Comparison of ENCODE assay signal across 13 mouse cellular contexts in genomic region chrX:47976551-47976950, GRCm38 (mm10). TPM values are rescaled to one million over a fixed set of nuclear protein-coding genes. Genes with fewer than 3 reads are reported as not detected.
DNase-seq lines count a peak whose midpoint lies in the region; ATAC-seq and TF ChIP-seq lines count a peak whose summit lies in the region.
"Had no signal": no experiment of that assay in that cellular context is flagged by ENCODE, and none has a peak within 500 bp of the region (broad histone marks: within the 10 kb centered on the region; RNA-seq: fewer than 3 reads in every experiment).

No protein-coding gene starts in this region.

- no peak overlapping the region for H3K27ac ChIP-seq in stomach, postnatal 0 days (replicated peaks)
- H3K27ac ChIP-seq in forebrain, embryonic 13.5 days, result no peak overlapping the region
- H3K27ac ChIP-seq: limb, embryonic 12.5 days had no signal

- H3K4me2 ChIP-seq in stomach, postnatal 0 days (replicated peaks; ENCODE audit: low read depth), result no peak overlapping the region
- H3K4me2 ChIP-seq in forebrain, embryonic 13.5 days, result no peak overlapping the region
- H3K4me2 ChIP-seq: limb, embryonic 12.5 days had no signal

- DNase-seq in heart, adult 11 months, result peak; percentile 96
- DNase-seq in heart, postnatal 14 days, result no peak
- peak; percentile 12 for DNase-seq in right cerebral cortex, postnatal 25 days
- no peak for DNase-seq in right cerebral cortex, postnatal 14 days
- DNase-seq in stomach, postnatal 0 days (ENCODE audit: low spot score), result peak; percentile 40
- no peak for DNase-seq in thymus, postnatal 10 days (ENCODE audit: low spot score in 2 of 2)
- DNase-seq: cerebellum, adult 8-10 months; forebrain, postnatal 0 days had no signal

- no peak for TF ChIP-seq EP300 in stomach, postnatal 0 days (optimal IDR thresholded peaks at IDR 0.05)

- peak; percentile 98 to 99 for ATAC-seq in hematopoietic stem cell, adult 5-6 weeks (replicated peaks in 1 of 2; ENCODE audit: insufficient read depth in 1 of 2, low FRiP score in 2 of 2, low TSS enrichment in 1 of 2, low read depth in 1 of 2, poor library complexity in 2 of 2, severe bottlenecking in 2 of 2)
- ATAC-seq in stomach, postnatal 0 days (ENCODE audit: low FRiP score, low TSS enrichment), result peak; percentile 95
- ATAC-seq in forebrain, embryonic 13.5 days, result no peak
- ATAC-seq: forebrain, postnatal 0 days; inflammation-experienced regulatory T-cells, adult 6 months had no signal

- TF ChIP-seq CTCF in stomach, postnatal 0 days (IDR thresholded peaks at IDR 0.05; ENCODE audit: low read depth), result no peak

- no peaks in the 10 kb centered on the region for H3K4me1 ChIP-seq in stomach, postnatal 0 days (replicated peaks; ENCODE audit: control insufficient read depth, insufficient read depth)
- no peaks in the 10 kb centered on the region for H3K4me1 ChIP-seq in forebrain, embryonic 13.5 days
- H3K4me1 ChIP-seq: limb, embryonic 12.5 days had no signal

- WGBS in stomach, postnatal 0 days, result 51% methylated on average over 4 of the region's 4 CpGs
- 84% methylated on average over 4 of the region's 4 CpGs for WGBS in forebrain, embryonic 13.5 days

- H3K9me3 ChIP-seq in stomach, postnatal 0 days (ENCODE audit: control insufficient read depth, low read length), result no peaks in the 10 kb centered on the region
- H3K9me3 ChIP-seq in forebrain, embryonic 13.5 days (replicated peaks), result no peaks in the 10 kb centered on the region
- H3K9me3 ChIP-seq: G1E; limb, embryonic 12.5 days had no signal

- intact Hi-C loops in heart, postnatal 14 days (cut with DNase I), result loop anchor here (5.0 kb wide), 1 partner anchor 411 kb away; no protein-coding TSS in a partner anchor

- H3K9ac ChIP-seq in stomach, postnatal 0 days (ENCODE audit: low read length), result no peak overlapping the region
- H3K9ac ChIP-seq in forebrain, embryonic 13.5 days, result no peak overlapping the region
- H3K9ac ChIP-seq: forebrain, postnatal 0 days; limb, embryonic 12.5 days had no signal

- no peaks in the 10 kb centered on the region for H3K27me3 ChIP-seq in stomach, postnatal 0 days (ENCODE audit: control insufficient read depth, insufficient read depth, low read length)
- no peaks in the 10 kb centered on the region for H3K27me3 ChIP-seq in forebrain, embryonic 13.5 days
- H3K27me3 ChIP-seq: limb, embryonic 12.5 days had no signal

- H3K4me3 ChIP-seq in stomach, postnatal 0 days (ENCODE audit: low read depth, low read length), result no peak overlapping the region
- no peak overlapping the region for H3K4me3 ChIP-seq in forebrain, embryonic 13.5 days
- H3K4me3 ChIP-seq: limb, embryonic 12.5 days had no signal

- no peaks in the 10 kb centered on the region for H3K36me3 ChIP-seq in stomach, postnatal 0 days (ENCODE audit: control insufficient read depth, insufficient read depth, low read length)
- no peaks in the 10 kb centered on the region for H3K36me3 ChIP-seq in forebrain, embryonic 13.5 days (ENCODE audit: poor library complexity, severe bottlenecking)
- H3K36me3 ChIP-seq: G1E; limb, embryonic 12.5 days had no signal

RNA-seq across cellular contexts. Expression of gene Apln, which starts 58.1 kb away (rescaled TPM):
- total RNA-seq in heart, postnatal 14 days (2021), result 10 to 100 TPM; 13.2 to 20.6 TPM
- total RNA-seq in hematopoietic stem cell, adult 5-6 weeks (2017), result 1.1 and 1.3 TPM in 2 replicates
- 3.0 and 3.1 TPM in 2 replicates for polyA plus RNA-seq in stomach, postnatal 0 days (2015; fragmentation: Nextera tagmentation; extraction: Ambion mirVana)
- 4.9 and 5.0 TPM in 2 replicates for polyA plus RNA-seq in forebrain, embryonic 13.5 days (2015; fragmentation: Nextera tagmentation; extraction: Ambion mirVana)

Comparison
In these comparisons a context has a peak if more than half of its experiments do, and no peak if none do; other contexts are left out.
1. DNase-seq: peak in heart, adult 11 months (single experiment), right cerebral cortex, postnatal 25 days (single experiment) and stomach, postnatal 0 days (single experiment); none in heart, postnatal 14 days (0 of 2), right cerebral cortex, postnatal 14 days (single experiment) and thymus, postnatal 10 days (0 of 2).